Mouse (Mus musculus) lung, postnatal 4 days (tissue): Measurements from ENCODE around the gene AI481877.
"Not testable (repeated sequence)": the region's sequence is repeated elsewhere in the genome, so short reads cannot be mapped to it uniquely, and the experiment has no call there.

Experiments
- DNase-seq, 2 experiments: peaks; one replicate each; pipeline ENCODE4 v3.0.0; 2021

The AI481877 gene

GRCm38 (mm10) chr4:59138507-59139033, at the start of gene AI481877:
Gene AI481877, minus strand, starts transcription at chr4:59138983.
- DNase-seq = not testable (repeated sequence)

- DNase-seq = no peak
These were observed 49.7 kb upstream of the AI481877 start for GRCm38 (mm10) chr4:59188474-59188801.

GRCm38 (mm10) chr4:59187289-59187688, 48.5 kb upstream of the AI481877 start:
- DNase-seq = peak in 1 of 2 experiments; percentile 65

- DNase-seq = no peak
These were observed 46.9 kb upstream of the AI481877 start for GRCm38 (mm10) chr4:59185671-59186070.

GRCm38 (mm10) chr4:59181320-59182271, 42.8 kb upstream of the AI481877 start:
- DNase-seq = no peak

- no peak for DNase-seq
These were observed 38.8 kb upstream of the AI481877 start for GRCm38 (mm10) chr4:59177566-59177965.

GRCm38 (mm10) chr4:59175929-59176328, 37.1 kb upstream of the AI481877 start:
- no peak for DNase-seq

- no peak for DNase-seq
These were observed 36.2 kb upstream of the AI481877 start for GRCm38 (mm10) chr4:59175003-59175402.

GRCm38 (mm10) chr4:59173181-59173922, 34.6 kb upstream of the AI481877 start:
- no peak for DNase-seq

- DNase-seq = no peak
These were observed 33.8 kb upstream of the AI481877 start for GRCm38 (mm10) chr4:59172616-59173015.

- no peak for DNase-seq
These were observed 31.2 kb upstream of the AI481877 start for GRCm38 (mm10) chr4:59169981-59170380.

- no peak for DNase-seq
These were observed 28.6 kb upstream of the AI481877 start for GRCm38 (mm10) chr4:59167251-59167847.

GRCm38 (mm10) chr4:59164034-59164433, 25.3 kb upstream of the AI481877 start:
- no peak for DNase-seq

GRCm38 (mm10) chr4:59160959-59161670, 22.3 kb upstream of the AI481877 start:
- DNase-seq = peak in 1 of 2 experiments; percentile 40

GRCm38 (mm10) chr4:59160289-59160688, 21.5 kb upstream of the AI481877 start:
- no peak for DNase-seq

- DNase-seq = no peak
These were observed 18.9 kb upstream of the AI481877 start for GRCm38 (mm10) chr4:59157654-59158053.

GRCm38 (mm10) chr4:59156897-59157592, 18.3 kb upstream of the AI481877 start:
- peak in 1 of 2 experiments; percentile 47 for DNase-seq

GRCm38 (mm10) chr4:59151953-59152352, 13.2 kb upstream of the AI481877 start:
- no peak for DNase-seq

GRCm38 (mm10) chr4:59150907-59151306, 12.1 kb upstream of the AI481877 start:
- DNase-seq = no peak

- DNase-seq = peak in 1 of 2 experiments; percentile 26
These were observed 10.3 kb upstream of the AI481877 start for GRCm38 (mm10) chr4:59149043-59149442.

- DNase-seq = no peak
These were observed 9.8 kb downstream of the AI481877 start for GRCm38 (mm10) chr4:59128935-59129334.

GRCm38 (mm10) chr4:59125053-59125452, 13.7 kb downstream of the AI481877 start:
- DNase-seq = no peak
